Mouse (Mus musculus) lung, postnatal 14 days (tissue): ENCODE results near the gene Xrcc6.

Experiments used
- DNase-seq: peaks from one replicate; pipeline ENCODE4 v3.0.0; 2021

Xrcc6 gene

DNA sequence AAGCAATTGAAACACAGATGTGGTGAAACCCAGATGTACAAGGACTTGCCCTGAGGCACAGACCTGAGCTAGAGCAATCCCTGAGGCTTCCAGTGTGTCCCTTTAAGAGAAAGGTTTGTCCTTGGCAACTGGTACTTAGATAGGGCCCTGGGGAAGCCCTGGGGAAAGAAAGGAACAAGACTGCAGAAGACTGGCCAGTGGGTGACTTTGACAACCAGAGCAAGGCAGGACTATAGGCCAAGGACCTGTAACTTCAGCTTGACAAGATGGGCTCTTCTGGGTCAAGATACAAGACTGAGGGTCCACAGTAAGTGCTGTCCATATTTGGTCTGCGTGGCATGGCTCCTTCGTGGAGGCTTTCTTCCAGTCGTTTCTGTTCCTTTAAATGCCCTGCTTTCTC is at the start of gene Xrcc6:
TSS of gene Xrcc6 (plus strand) at position 190 of the 400 bp plus-strand sequence.
- DNase-seq = no peak

DNA sequence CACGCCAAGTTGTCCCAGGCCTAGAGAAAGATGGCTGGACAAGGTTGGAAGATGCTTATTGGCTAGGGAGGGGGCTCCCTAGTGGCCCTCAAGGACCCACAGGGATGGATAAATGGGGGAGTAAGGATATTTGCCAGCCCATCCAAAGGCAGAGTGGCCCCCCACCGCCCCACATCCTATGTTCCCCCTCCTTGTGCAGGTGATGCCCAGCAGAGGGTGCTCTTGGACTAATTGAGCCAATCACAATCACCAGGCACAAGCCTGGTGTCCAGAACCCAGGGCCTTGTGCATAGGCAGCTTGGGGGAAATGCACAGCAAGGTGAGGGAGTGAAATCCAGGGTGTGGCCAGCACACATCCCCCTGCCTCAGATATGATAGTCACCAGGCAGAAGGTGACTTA is 49.4 kb upstream of the Xrcc6 start:
- DNase-seq = peak; percentile 58

DNA sequence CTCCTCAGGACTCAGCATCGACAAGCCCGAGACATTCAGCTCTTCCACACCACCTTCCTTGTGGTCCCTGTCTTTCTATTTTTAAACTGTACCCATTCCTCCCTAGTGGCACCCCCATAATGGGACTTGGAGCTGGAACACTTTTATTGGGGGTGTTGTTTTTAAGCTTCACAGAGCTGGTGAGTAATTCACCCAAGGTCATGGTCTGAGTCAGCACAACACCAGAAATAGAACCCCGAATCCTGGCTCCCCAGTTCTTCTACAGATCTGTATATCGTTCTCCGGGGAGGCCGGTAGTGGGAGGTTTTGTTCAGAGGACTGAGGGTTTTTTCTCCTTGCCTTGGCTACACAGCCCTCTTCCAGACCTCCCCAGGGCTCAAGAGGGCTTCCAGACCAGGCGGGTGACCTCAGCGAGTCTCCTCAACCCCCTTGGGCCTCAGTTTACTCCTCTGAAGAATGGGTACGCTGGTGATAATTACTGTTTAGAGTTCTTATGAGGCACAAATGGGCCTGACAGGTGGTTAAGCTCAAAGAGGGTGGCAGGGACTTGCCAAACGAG is 48.4 kb upstream of the Xrcc6 start:
- DNase-seq = no peak

DNA sequence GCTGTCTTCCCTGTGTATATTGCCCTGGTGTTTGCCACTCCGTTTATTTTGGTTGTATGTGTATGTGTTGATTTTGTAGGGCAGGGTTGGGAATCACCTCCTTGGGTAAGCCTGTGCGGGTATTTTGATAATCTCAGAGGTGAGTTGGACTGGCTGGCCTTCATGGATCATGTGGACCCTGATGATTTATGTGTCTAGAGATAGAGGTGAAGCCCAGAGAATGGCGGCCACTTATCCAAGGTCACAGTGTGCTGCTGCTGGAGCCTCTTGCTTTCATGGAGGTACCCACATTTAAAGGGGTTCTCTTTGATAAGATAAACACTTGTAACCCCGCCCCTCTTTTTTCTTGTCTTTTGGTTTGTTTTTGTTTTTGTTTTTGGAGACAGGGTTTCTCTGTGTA is 47.9 kb upstream of the Xrcc6 start:
- DNase-seq = no peak

DNA sequence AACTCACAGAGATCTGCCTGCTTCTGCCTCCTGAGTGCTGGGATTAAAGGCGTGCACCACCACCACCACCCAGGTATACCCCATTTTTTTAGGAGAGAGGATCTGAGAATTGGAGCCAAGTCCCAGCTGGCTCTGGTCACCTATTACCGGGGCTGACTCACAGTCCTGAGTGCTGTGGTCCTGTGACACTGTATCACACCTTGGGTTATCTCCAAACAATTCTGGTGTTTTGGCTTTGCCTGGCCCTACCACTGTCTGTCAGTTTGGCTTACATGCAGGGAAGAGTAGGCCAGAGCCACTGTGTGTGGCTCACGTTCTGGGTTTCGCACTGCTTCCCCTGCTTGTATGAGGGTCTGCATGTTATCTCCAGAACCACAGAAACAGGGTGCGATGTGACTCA is 47.4 kb upstream of the Xrcc6 start:
- DNase-seq = no peak

DNA sequence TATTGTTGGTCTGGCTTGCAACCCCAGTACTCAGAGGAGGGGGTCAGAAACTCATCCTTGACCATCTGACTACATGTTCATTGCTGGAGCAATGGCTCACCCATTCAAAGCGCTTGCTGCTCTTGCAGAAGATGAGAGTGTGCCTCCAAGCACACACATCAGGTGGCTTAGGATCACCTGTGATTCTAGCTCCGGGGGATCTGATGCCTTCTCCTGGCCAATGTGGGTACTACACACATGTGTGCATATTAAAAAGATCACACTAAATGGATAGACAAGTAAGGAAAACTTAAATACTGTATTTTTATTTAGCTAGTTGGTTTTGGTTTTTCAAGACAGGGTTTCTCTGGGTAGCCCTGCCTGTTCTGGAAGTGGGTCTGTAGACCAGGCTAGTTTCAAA is 46.6 kb upstream of the Xrcc6 start:
- no peak for DNase-seq

DNA sequence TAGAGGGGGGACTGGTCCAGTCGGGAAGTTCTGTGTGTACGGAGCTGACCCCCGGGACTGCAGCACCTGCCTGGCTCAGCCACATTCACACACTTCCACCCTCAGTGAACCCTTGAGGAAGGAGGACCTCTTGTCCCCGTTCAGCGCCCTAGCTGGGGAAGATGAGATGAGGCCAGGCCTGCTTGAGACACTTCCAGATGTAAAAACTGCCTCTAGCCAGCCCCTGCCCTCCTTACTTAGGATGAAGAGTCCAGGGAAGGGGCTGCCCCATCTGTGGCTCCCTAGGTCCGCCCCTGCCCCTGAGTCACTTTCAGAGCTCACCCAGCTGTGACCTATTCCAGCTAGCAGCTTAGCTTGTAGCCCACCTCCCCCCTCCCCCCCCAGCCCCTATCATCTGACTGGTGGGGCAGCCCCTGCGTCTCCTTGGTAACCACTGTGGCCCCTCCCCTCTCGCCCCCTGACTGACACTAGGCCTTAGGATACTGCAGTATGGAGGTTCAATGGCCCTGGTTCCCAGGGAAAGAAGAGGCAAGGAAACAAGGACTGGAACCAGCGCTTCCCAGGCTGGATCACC is 44.4 kb upstream of the Xrcc6 start:
- no peak for DNase-seq

DNA sequence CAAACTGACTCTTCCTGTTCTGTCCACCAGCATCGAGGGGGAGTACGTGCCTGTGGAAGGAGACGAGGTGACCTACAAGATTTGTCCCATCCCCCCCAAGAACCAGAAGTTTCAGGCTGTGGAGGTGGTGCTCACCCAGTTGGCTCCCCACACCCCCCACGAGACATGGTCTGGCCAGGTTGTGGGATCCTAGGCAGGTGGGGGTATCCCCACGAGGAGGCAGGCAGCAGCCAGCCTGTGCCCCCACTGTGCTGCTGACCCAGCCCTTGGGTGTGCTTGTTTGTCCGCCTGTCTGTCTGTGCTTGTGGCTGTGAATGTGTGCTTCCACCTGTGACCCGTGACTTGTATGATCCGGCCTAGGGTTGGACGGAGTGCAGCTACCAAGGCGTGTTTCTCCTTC is 38.6 kb upstream of the Xrcc6 start:
- DNase-seq = no peak

DNA sequence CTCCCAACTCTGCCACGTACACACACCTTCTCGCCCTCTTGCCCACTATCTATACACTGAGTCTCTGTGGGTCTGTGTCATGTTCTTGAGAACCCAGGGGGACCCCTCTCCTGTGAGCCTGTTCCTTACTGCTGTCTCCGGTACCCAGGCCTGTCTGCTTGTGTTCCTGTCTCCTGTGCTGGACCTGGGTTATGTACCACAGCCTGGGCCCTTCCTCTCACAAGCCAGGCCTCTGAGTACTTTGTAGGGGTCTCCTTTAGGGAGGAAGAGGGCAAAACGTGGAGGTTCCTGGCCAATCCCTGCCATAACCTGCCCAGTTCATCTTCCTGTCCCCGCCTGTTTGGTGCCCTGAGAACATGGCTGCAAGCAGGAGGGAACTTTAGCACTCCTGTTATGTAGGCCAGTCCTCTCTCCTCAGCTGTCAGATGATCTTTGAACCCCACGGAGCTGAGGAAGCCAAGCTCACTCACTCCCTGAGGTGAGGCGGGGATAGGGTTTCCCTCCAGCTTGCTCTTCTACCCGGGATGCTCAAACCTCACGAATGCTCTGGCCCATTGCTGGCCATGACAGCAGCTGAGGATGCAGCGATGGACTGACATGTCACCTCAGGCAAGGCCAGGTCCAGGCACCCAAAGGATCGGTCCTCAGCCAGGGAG is 38.0 kb upstream of the Xrcc6 start:
- DNase-seq = no peak

DNA sequence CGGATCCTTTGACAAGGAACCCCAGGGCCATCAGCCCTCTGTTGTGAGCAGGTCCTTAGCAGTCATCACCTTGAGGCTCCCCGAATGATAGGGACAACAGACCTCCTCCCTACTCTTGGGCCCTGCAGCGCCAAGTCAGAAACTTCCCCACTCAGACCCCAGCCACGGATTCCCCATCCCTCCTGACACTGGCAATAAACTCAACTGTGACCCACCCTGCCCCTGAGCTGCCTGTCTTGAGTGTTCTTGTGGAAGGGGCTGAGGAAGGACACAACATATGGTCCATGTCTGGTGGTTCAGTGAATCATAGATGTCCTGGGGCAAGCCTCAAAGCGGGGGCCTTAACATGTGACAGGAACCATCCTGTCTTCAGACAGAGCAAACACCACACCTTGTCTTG is 36.9 kb upstream of the Xrcc6 start:
- no peak for DNase-seq

DNA sequence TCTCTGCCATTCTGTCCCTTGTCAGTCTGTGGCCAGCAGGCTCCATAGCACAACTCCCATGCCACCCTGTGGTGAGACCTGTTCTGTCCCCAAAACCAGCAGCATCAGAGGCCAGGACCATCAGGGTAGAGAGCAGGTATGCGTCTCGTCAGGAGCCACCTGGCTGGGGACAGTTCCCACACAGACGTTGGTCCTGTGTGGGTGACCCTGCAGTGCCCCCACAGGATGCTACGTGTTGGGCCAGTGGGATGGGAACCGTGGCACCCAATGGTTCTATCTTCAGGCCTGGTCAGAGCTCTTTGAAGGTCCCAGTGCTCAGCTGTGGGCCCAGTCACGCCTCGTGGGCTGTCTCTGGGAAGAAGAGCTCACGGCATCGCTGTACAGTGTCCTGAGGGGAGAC is 36.5 kb upstream of the Xrcc6 start:
- DNase-seq = no peak

DNA sequence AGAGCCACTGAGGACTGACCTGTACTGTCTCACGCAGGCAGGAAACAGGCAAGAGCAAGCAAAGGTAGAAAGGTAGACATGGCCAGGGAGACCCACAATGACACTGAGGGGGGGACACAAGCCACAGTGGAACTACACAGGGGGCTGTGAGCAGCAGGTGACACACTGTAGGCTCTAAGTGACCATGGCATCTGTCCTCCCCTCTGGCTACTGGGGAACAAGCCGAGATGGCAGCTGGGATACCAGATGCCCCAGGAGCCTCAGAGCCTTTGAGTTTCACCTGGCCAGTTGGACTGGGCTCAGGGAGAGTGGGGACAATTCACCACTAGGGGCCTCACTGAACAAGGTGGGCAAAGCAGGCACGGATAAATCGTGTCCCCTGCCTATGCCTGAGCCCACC is 35.3 kb upstream of the Xrcc6 start:
- no peak for DNase-seq

DNA sequence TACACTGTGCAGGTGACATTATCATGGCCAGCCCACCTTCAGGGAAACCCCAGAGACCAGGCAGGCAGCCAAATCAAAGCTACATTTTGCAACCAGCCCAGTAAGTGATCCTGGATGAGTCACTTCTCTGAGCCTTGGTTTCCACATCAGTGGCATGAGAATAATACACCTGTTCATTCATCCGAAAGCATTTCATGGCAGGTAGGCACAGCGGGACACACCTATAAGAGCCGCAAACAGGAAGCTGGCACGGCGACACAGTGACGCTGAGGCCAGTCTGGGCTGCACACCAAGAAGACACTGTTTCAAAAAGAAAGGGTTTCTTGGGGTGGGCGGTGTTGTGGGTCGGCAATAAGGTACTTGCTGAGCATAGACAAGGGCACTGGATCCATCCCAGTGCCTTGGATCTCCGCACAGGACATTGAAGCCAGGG is 33.5 kb upstream of the Xrcc6 start:
- DNase-seq = no peak

DNA sequence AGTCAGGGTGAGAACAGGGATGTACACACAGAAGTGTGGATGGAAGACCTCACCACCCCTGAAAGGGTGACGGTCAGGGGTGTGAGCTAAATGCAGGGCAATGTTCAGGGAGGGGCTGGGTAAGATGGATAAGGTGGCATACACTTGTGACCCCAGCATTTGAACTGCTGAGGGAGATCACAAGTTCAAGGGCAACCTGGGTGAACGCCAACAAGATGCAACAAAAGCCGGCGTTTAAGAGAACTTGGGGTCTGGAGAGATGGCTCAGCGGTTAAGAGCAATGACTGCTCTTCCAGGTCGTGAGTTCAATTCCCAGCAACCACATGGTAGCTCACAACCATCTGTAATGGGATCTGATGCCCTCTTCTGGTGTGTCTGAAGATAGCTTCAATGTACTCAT is 32.9 kb upstream of the Xrcc6 start:
- DNase-seq = no peak

DNA sequence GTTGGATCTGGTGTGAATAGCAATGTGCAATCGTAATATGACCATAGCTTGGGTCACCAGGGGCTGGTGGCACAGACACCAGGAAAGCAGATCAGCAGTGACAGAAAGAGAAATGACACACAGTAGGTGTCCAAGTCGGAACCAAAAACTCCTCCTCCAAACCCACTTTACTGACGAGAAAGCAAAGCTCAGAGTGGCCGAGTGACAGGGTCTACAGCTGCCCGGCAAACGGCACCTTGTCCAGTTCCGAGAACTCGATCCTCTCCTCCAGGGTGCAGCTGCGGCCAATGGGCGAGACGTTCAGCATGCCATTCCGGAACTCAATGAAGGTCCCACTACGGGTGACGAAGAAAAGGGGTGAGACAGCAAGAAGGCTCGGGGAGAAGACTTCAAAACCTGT is 32.2 kb upstream of the Xrcc6 start:
- DNase-seq = no peak

DNA sequence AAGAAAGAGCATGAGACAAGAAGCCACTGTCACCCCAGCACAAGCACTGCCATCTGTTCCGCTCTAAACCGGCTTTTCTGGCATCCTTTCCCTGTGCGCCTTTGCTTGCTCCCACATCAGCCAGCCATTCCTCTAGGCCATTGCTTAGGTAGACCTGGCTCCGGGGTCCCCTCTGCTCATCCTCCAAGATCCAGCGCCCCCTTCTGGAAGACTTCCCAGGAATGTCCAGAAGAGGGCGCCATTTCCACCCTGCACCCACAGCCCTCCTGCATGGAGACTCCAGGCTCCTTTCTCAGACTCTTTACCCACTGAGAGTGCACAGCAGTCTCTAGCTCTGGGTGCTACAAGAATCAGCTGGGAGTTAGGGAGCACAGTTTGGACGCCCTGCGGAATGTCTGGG is 31.2 kb upstream of the Xrcc6 start:
- peak; percentile 63 for DNase-seq

DNA sequence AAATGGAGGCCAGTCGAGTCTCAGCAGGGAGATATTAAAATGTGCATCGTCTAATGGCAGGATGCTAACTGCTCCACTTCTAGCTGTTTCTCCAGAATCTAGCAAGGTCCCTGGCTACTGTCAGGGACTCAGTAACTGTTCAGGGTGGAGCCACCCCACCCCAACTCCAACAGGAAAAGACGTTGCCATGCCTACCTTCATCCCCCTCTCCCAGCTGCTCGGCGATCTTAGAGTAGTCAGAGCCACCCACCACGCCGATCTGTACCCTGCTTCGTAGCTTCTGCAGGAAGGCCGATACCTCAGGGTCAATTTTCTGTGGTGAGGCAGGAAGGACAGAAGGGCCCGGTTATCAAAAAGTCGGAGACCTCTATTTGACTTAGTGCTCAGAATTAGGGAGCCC is 30.0 kb upstream of the Xrcc6 start:
- no peak for DNase-seq

DNA sequence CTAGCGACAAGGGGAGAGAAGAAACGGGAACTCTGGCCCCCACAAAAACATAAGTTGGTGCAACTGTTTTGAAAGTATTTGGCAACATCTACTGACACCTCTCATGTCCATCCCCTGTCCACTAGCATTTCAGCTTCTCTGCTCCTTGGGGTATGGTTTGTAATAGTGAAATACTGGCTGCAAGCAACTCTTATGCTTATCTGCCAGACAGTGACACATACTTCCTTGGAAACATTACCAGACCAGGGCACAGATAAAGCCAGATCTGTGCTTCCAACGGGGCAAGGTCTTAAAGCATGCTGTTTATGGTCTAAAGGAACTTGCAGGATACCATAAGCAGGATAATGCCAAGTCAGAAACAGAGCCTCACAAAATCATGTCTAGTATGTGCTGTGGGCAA is 28.7 kb upstream of the Xrcc6 start:
- no peak for DNase-seq

DNA sequence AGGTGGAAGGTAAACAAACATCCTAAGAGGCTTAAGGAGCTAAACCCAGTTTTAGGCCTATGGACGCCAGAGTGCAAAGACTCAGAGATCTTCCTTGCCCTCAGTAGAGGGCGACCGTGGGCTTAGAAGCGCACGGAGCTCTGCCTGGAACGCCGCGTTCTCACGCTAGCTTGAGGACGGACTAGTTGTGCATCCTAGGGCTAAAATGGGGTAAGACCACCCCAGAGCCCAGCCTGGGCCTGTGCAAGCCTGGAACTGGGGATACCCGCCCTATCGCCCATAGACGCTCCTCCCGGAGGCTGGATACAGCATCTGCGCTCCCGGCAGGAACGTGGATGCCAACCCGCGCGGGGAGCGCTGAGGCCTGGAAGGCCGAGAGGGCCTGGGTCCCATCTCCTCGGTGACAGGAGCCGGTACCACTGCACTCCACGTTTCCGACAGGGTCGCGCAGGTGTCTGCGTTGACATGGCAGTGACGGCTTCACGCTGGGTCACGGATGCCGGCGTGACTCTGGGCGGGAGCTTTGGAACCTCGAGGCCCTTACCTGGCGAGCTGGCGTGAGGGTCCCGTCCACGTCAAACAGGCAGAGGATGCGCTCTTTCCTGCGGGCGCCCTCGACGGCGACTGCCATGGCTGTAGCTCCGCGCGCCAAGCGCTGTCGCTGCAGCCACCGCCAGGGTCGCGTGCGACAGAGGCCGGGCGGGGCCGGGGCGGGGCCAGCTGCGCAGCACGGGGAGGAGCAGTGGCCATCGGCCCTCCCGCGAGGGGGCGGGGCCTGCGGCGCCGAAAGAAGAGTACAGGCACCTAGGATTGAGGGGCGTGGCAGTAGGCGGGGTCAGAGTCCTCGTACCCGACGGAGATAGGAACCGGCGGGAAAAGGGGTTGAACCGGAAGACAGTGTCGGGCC is 27.2 kb upstream of the Xrcc6 start, which contains the start of gene Pmm1:
TSS of gene Pmm1 (minus strand) at position 760 of the 907 bp plus-strand sequence.
- DNase-seq = peak; percentile 99

DNA sequence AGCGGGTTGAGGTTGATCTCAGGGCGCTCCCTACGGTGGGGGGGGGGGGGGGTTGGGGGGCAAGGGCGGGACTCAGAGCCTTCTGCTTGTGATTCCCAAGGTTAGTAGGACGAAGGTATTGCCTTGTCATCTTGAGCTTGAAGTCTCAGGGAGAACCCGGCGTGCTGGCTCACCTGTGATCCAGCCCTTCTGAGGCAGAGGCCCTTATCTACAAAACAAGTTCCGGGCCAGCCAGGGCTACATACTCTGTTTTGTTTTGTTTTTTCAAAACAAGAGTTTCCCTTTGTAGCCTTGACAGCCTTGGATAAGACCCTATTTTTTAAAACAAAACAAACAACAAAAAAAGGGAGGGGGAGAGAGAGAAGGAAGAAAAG is 26.6 kb upstream of the Xrcc6 start:
- no peak for DNase-seq

DNA sequence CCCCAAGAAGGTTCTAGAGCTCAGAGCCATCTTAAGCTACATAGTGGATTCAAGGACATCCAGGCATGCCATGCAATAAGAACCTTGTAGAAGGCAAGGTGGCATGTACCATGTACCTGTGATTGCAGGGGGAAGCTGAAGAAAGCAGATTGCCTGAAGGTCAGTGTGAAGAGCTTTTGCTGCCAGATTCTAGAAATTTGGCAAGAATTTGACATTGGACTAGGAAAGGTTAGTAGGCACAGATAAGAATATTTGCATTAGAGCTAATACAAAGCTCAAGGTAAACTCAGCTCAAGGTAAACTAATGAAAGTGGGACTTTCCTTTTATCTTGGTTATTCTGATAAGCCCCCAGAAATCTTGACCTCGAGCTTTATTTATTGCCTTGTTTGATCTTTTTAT is 23.4 kb upstream of the Xrcc6 start:
- no peak for DNase-seq

DNA sequence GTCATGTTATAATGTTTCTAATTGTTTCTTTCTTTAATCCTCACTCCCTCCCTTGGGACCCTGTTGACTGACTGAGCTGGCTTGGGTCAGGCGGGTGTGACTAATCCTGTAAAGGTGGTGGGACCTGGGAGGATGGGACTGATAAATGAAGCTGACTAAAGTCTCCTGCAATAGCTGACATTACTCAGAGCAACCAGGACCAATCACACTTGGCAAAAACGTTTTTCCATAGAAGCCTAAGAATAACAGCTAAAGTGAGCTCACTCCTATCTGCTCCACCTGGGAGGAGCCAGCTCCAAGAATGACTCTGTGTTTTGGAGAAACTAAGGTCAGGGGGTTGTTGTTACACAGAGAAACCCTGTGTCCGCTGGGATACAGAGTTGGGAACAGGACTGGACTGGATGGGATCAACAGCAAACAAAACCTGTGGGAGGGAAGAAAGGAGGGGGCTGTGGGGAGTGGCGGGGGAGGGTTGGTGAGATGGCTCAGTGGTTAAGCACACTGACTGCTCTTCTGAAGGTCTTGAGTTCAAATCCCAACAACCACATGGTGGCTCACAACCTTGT is 22.6 kb upstream of the Xrcc6 start:
- no peak for DNase-seq

DNA sequence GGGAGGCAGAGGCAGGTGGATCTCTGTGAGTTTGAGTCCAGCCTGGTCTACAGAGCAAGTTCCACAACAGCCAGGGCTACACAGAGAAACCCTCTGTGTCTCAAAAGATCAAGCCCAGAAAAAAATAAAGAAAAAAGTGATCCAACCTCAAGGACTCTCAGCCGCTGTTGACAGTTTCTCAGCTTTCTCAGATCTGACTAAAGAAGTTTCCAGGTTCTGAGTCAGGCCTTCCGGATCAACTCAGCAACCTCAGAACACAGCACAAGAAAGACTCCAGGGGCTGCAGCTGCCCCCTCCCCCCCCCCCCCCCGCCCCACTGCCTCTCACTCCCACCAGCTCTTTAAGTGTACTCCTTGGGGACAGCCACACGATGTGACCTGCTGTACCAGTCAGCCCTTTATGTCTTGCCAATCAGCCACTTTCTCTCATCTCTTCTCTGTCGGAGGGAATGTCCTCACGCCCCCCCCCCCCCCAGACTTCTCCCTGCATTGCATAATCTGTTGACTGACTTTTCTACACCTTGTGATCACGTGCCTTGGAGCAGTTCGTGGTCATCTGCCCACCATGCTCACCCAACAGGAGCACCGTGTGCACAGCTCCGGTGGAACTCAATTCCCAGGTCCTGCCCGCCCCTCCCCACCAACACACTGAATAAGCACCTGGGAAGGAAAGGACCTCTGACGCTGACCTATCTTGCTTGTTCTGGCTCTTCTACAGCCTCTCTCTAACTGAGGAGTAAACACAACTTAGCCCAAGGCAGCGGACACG is 21.4 kb upstream of the Xrcc6 start:
- no peak for DNase-seq
